Mouse (Mus musculus) G1E (cell line): ENCODE data around the gene Ebf3.

ENCODE experiments used
- CTCF ChIP-seq: IDR thresholded peaks from 2 replicates; pipeline ENCODE4 v1.5.1; 2012; ENCODE audit warnings: low read depth, low read length, inconsistent platforms, mixed read lengths
- GATA1 ChIP-seq: IDR thresholded peaks from 2 replicates; pipeline ENCODE4 v1.6.1; 2012; ENCODE audit warnings: borderline replicate concordance, low read length, inconsistent platforms, mixed read lengths
- GATA2 ChIP-seq: IDR thresholded peaks from 2 replicates; pipeline ENCODE4 v1.6.1; 2012; ENCODE audit warnings: low read depth, low read length, inconsistent platforms, borderline replicate concordance
- POLR2AphosphoS5 ChIP-seq: IDR thresholded peaks from 2 replicates; pipeline ENCODE4 v1.6.1; 2012; ENCODE audit warnings: low read depth, low read length, inconsistent platforms; ENCODE audit not compliant: insufficient replicate concordance
- TAL1 ChIP-seq: conservative IDR thresholded peaks from 2 replicates; pipeline ENCODE4 v1.6.1; 2012; ENCODE audit warnings: low read depth, low read length, inconsistent platforms, mixed read lengths

DNA sequence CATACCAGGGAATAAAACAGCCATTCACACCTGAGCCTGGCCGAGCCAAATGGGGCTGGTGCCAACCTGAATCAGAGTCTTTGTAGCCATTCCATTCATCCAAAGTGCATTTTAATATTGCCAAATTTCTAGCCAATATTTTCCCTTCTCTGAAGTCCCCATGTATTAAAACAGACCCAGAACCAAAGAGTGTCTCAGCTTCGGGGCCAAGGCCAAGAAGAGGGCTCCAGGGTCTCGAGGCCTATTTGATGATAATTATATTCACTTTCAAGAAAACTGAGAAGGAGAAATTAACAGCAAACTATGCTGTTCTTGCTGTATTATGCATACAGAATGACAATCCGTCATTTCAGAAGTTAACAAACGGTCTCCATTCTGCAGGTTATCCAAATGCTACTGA is 12.1 kb downstream of the Ebf3 start:
- TF ChIP-seq GATA1, result no peak
- no peak for TF ChIP-seq CTCF
- TF ChIP-seq GATA2, result no peak
- TF ChIP-seq TAL1, result no peak
- TF ChIP-seq POLR2AphosphoS5, result no peak
